8 mouse cellular contexts compared by ENCODE assay signal in genomic region chr3:36150537-36150933, GRCm38 (mm10). TPM values are rescaled to one million over a fixed set of nuclear protein-coding genes. Genes with fewer than 3 reads are reported as not detected.
DNase-seq lines count a peak whose midpoint lies in the region; ATAC-seq and TF ChIP-seq lines count a peak whose summit lies in the region.

No protein-coding gene starts in this region.

- H3K36me3 ChIP-seq in liver, embryonic 11.5 days (ENCODE audit: control insufficient read depth, insufficient read depth, low read length): no peaks in the 10 kb centered on the region
- H3K36me3 ChIP-seq in embryonic facial prominence, embryonic 15.5 days: no peaks in the 10 kb centered on the region
- no peaks in the 10 kb centered on the region for H3K36me3 ChIP-seq in intestine, embryonic 15.5 days
- no peaks in the 10 kb centered on the region for H3K36me3 ChIP-seq in myocyte (ENCODE audit: control insufficient read depth, insufficient read depth)

- peaks cover 41% of the 10 kb centered on the region for H3K79me2 ChIP-seq in myocyte (ENCODE audit: control insufficient read depth, insufficient read depth)

- 6% methylated on average over 1 of the region's 1 CpGs for WGBS in liver, embryonic 11.5 days
- 11% methylated on average over 1 of the region's 1 CpGs for WGBS in embryonic facial prominence, embryonic 15.5 days
- 8% methylated on average over 1 of the region's 1 CpGs for WGBS in intestine, embryonic 15.5 days

- H3K9me3 ChIP-seq in liver, embryonic 11.5 days (ENCODE audit: control insufficient read depth, low read length): no peaks in the 10 kb centered on the region
- no peaks in the 10 kb centered on the region for H3K9me3 ChIP-seq in embryonic facial prominence, embryonic 15.5 days (replicated peaks)
- no peaks in the 10 kb centered on the region for H3K9me3 ChIP-seq in intestine, embryonic 15.5 days

- peak overlapping the region; percentile 91; the same call in 1 of the 2 replicates for H3K4me3 ChIP-seq in liver, embryonic 11.5 days (ENCODE audit: low read depth, low read length)
- peak overlapping the region; percentile 77 for H3K4me3 ChIP-seq in embryonic facial prominence, embryonic 15.5 days (replicated peaks)
- H3K4me3 ChIP-seq in intestine, embryonic 15.5 days (replicated peaks): peak overlapping the region; percentile 93
- H3K4me3 ChIP-seq in myocyte: peak overlapping the region; percentile 69

- H3K4me1 ChIP-seq in liver, embryonic 11.5 days (replicated peaks; ENCODE audit: control insufficient read depth, insufficient read depth, low read length): peaks cover 4% of the 10 kb centered on the region
- peaks cover 19% of the 10 kb centered on the region for H3K4me1 ChIP-seq in embryonic facial prominence, embryonic 15.5 days
- H3K4me1 ChIP-seq in intestine, embryonic 15.5 days (replicated peaks): peaks cover 10% of the 10 kb centered on the region

- peak overlapping the region; percentile 35 for H3ac ChIP-seq in myocyte (ENCODE audit: control insufficient read depth, insufficient read length)

- H3K27ac ChIP-seq in liver, embryonic 11.5 days (ENCODE audit: low read depth, low read length): no peak overlapping the region
- no peak overlapping the region for H3K27ac ChIP-seq in embryonic facial prominence, embryonic 15.5 days (replicated peaks)
- no peak overlapping the region for H3K27ac ChIP-seq in intestine, embryonic 15.5 days

- no peak for DNase-seq in liver, embryonic 11.5 days (ENCODE audit: low spot score)
- DNase-seq in liver: no peak
- no peak for DNase-seq in ovary, adult 18-20 months (ENCODE audit: low spot score)
- no peak for DNase-seq in gastrocnemius, adult 18-20 months (ENCODE audit: low spot score)

- peak overlapping the region; percentile 4; the same call in 1 of the 2 replicates for H3K4me2 ChIP-seq in liver, embryonic 11.5 days
- peak overlapping the region; percentile 62; the same call in 1 of the 2 replicates for H3K4me2 ChIP-seq in embryonic facial prominence, embryonic 15.5 days (replicated peaks)
- H3K4me2 ChIP-seq in intestine, embryonic 15.5 days (replicated peaks): peak overlapping the region; percentile 70
- H3K4me2 ChIP-seq in myocyte (ENCODE audit: low read depth): peak overlapping the region; percentile 70

- no peak for ATAC-seq in liver, embryonic 11.5 days (replicated peaks; ENCODE audit: low FRiP score)
- ATAC-seq in embryonic facial prominence, embryonic 15.5 days (ENCODE audit: insufficient number of reproducible peaks, low FRiP score, low TSS enrichment, low read depth): no peak
- ATAC-seq in intestine, embryonic 15.5 days: no peak
- no peak for ATAC-seq in megakaryocyte-erythroid progenitor cell, adult 5-6 weeks (replicated peaks; ENCODE audit: low FRiP score, low TSS enrichment, poor library complexity, severe bottlenecking)

- no peaks in the 10 kb centered on the region for H3K27me3 ChIP-seq in liver, embryonic 11.5 days (replicated peaks; ENCODE audit: control insufficient read depth, insufficient read depth, low read length)
- H3K27me3 ChIP-seq in embryonic facial prominence, embryonic 15.5 days: no peaks in the 10 kb centered on the region
- H3K27me3 ChIP-seq in intestine, embryonic 15.5 days (replicated peaks): no peaks in the 10 kb centered on the region
- H3K27me3 ChIP-seq in myocyte (ENCODE audit: control insufficient read depth, insufficient read depth, insufficient read length): no peaks in the 10 kb centered on the region

- H3K9ac ChIP-seq in liver, embryonic 11.5 days (ENCODE audit: low read depth, low read length): no peak overlapping the region
- H3K9ac ChIP-seq in embryonic facial prominence, embryonic 15.5 days: no peak overlapping the region
- no peak overlapping the region for H3K9ac ChIP-seq in intestine, embryonic 15.5 days

- TF ChIP-seq POLR2A in myocyte (IDR thresholded peaks at IDR 0.05; ENCODE audit: insufficient read length, low read depth): no peak

TF ChIP-seq in myocyte, 11 proteins besides CTCF, POLR2A, EP300 and RAD21:
- TF ChIP-seq TCF3 (IDR thresholded peaks at IDR 0.05; ENCODE audit: insufficient read length, low read depth): no peak
TF ChIP-seq in myocyte: peak in this region for 0.

RNA-seq across cellular contexts. Expression of gene D3Ertd254e, which starts 0.3 kb away (rescaled TPM):
- polyA plus RNA-seq in liver, embryonic 11.5 days (2014; fragmentation: Nextera tagmentation; extraction: Ambion mirVana): 4.0 and 4.2 TPM in 2 replicates
- polyA plus RNA-seq in embryonic facial prominence, embryonic 15.5 days (2015; fragmentation: Nextera tagmentation; extraction: Ambion mirVana): 7.1 and 7.5 TPM in 2 replicates
- polyA plus RNA-seq in intestine, embryonic 15.5 days (2015; fragmentation: Nextera tagmentation; extraction: Ambion mirVana): 5.2 and 5.6 TPM in 2 replicates
- polyA plus RNA-seq in myocyte (2012; fragmentation: generic; extraction: Trizol): 1.0 TPM
- total RNA-seq in gastrocnemius, adult 18-20 months (2021): 1 to 10 TPM; 1.7 to 1.8 TPM
- 5.5 and 6.6 TPM in 2 replicates for total RNA-seq in megakaryocyte-erythroid progenitor cell, adult 5-6 weeks (2014; fragmentation: Nextera tagmentation)
- total RNA-seq in megakaryocyte-erythroid progenitor cell, adult 5-6 weeks (2017): 6.1 and 6.4 TPM in 2 replicates

Comparison
In these comparisons a context has a peak if more than half of its experiments do, and no peak if none do; other contexts are left out.
1. H3K4me2 ChIP-seq: peak in every context shown above with its lines; median percentile 70 in intestine, embryonic 15.5 days; 70 in myocyte; 62 in embryonic facial prominence, embryonic 15.5 days; 4 in liver, embryonic 11.5 days.